Mouse (Mus musculus): Measurements from ENCODE around the gene Sim2.

The Sim2 gene

GRCm38 (mm10) chr16:94084711-94085602 lies at the start of gene Sim2:
Sim2 (plus strand) TSS chr16:94084931.
- peak; percentile 59 to 71 for DNase-seq

- DNase-seq: no peak
Measured at GRCm38 (mm10) chr16:94037280-94037679, 47.5 kb upstream of the Sim2 start.

- peak; percentile 70 to 74 for DNase-seq
Measured at GRCm38 (mm10) chr16:94038272-94038985, 46.3 kb upstream of the Sim2 start.

- DNase-seq: no peak
Measured at GRCm38 (mm10) chr16:94038986-94039341, 45.8 kb upstream of the Sim2 start.

GRCm38 (mm10) chr16:94040485-94040884 lies 44.2 kb upstream of the Sim2 start:
- peak in 1 of 2 experiments; percentile 27 for DNase-seq

- DNase-seq: peak; percentile 25 to 37
Measured at GRCm38 (mm10) chr16:94041065-94041712, 43.5 kb upstream of the Sim2 start.

DNA sequence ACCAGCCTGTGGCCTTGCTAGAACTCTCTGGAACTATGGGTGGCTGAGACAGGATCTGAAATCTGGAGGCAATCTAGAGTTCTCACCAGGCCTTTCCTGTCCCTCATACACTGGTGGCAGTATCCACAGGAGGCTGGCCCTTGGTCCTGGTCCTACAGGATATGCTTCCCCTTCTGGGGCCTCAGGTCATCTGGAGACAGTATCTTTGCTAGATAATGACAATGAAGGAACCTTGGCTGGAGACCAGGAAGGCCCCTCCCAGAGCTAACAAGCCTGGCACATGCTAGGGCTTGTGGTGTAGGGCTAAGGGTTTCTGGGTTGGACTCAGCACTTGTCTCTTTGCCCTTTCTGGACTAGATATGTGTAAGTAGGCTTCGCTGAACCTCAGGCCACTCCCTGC lies 40.9 kb upstream of the Sim2 start:
- no peak for DNase-seq

DNA sequence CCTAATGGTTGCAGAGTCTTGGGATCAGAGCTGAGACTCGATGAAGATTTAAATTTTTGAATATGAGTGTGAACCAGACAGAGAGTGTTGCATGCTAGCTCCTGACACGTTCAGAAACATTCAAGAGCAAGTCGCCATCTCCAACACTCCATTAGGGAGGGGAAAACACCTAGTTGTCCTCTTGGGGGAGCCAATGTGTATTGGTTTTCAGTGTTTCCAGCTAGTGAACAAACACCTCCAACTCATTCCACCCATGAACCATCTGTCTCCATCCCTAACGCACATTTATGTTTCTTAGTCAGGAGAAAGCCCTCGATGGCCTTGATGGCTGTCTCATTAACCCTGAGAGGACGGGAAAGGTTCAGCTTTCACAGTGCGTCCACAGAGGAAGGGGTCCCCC lies 39.7 kb upstream of the Sim2 start:
- no peak for DNase-seq

DNA sequence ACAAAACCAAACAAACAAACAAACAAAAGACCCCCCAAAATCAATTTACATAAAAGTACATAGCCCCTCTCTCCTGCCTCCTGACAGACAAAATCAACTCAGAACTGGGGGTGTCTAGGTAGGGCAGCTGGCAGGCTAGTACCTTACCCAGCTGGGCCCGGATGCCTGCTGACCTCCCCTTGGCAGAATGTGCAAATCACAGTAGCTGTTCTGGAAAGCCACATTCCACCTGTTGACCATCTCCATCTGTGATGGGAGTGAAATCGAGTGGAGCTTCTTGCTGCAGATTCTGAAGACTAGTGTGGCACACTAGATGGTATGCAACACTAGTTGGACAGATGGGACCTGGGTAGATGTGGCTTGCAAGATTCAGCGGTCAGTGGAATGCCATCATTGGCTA lies 34.4 kb upstream of the Sim2 start:
- no peak for DNase-seq

DNA sequence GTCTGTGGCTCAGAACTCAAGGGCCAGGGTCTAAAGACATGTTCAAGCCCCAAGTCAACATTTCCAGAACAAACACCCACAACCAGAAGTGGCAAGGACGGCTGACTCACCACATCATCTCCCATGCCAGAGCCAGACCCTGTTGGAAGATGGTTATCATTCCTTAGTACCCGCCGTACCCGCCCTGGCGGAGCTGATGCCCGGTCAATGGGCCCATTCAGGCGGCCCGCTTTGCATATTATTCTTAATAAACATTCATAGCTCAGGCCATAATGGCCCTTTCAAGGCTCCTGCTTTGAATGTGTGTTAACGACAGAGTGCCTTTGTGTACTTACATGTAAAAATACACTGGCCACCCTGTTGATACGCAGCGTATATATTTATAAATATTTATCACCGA lies 29.6 kb upstream of the Sim2 start:
- DNase-seq: no peak

DNA sequence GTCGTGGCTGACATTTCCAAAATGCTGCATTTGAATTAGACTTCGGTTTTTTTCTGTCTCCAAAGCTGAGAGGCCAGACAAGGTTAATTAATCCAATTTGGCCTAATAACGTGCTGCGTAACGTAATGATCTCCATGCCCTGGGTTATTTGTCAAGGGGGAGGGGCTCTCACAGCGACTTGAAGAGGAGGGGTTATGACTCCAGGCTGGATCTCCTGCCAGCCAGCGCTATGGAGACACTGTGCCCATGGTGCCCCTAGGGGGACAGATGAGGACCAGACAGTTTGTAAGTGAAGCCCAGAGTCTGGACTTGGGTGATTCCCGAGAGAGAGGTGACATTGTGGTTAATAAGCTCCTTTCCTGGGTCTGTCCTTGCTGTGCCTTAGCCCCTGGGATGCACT lies 29.2 kb upstream of the Sim2 start:
- DNase-seq: no peak

DNA sequence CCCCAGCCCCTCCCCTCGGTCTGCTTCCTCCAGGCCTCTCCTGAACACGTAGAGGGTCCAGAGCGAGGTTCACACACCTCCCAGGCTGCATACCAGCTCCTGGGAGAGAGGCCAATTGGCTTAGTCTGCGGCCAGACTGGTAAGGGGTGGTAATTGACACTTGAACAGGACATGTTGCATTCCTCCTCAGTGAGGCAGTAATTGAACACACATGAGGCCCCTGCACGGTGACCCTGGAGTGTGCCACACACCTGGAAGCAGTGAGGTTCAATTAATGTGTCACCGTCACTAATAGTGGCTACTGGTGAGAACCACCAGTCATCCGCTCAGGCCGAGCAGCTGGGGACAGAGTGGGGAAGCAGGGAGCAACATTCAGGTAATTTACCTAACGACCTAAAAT lies 24.9 kb upstream of the Sim2 start:
- peak in 1 of 2 experiments; percentile 32 for DNase-seq

GRCm38 (mm10) chr16:94064211-94064610 lies 20.5 kb upstream of the Sim2 start:
- DNase-seq: no peak

- DNase-seq: peak in 1 of 2 experiments; percentile 52
Measured at GRCm38 (mm10) chr16:94065728-94066674, 18.7 kb upstream of the Sim2 start.

DNA sequence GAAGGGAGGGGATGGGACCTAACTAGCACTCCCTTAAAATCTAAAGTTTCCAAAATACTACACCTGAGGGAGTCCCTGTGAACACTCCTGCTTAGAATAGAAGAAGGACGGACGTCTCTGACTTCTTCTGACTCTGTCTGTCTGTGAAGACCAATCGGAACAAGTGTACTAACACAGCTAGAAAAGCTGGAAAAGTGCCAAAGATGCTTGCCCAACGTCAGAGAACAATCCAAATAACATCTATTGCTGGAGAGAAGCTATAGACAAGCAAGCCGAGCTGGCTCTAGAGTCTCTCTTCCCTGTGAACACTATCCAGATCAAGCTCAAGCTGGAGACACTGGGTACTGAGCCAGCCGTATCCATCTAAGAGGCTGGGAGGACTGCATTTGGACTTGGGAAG lies 18.0 kb upstream of the Sim2 start:
- DNase-seq: no peak

DNA sequence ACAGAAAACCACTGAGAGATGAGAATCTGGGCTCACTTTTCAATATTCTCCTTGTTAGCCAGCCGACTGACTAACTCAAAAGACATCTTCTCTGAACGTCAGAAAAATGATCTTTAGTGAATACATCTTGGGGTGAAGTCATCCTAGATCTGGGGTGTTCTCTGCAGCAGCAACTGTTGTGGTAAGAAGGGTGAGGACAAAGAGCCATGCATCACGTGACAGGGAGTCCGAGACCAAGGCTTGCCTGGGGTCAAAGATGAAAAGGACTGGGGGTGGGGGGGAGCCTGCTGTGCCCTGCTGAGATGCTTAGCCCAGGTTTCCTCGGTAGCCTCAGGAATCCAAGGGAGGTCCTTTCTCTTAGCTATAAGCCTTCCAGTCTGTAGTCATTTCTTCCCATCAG lies 17.5 kb upstream of the Sim2 start:
- DNase-seq: no peak

DNA sequence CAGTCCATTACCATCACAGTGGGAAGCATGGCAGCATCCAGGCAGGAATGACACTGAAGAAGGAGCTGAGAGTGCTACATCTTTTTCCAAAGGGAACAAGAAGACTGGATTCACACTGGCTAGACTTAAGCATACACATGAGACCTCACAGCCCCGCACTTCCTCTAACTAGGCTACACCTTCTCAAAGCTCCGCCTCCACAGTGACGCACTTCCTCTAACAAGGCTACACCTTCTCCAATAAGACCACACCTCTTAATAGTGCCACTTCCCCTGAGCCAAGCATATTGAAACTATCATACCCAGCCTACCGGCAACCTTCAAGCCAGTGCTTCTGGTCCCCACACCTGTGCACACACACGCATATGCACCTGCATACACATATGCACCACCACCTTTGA lies 15.7 kb upstream of the Sim2 start:
- no peak for DNase-seq

GRCm38 (mm10) chr16:94070920-94071319 lies 13.8 kb upstream of the Sim2 start:
- DNase-seq: no peak

- DNase-seq: no peak
Measured at GRCm38 (mm10) chr16:94071468-94071867, 13.3 kb upstream of the Sim2 start.

GRCm38 (mm10) chr16:94075362-94076027 lies 9.2 kb upstream of the Sim2 start:
- DNase-seq: peak; percentile 63 to 69

DNA sequence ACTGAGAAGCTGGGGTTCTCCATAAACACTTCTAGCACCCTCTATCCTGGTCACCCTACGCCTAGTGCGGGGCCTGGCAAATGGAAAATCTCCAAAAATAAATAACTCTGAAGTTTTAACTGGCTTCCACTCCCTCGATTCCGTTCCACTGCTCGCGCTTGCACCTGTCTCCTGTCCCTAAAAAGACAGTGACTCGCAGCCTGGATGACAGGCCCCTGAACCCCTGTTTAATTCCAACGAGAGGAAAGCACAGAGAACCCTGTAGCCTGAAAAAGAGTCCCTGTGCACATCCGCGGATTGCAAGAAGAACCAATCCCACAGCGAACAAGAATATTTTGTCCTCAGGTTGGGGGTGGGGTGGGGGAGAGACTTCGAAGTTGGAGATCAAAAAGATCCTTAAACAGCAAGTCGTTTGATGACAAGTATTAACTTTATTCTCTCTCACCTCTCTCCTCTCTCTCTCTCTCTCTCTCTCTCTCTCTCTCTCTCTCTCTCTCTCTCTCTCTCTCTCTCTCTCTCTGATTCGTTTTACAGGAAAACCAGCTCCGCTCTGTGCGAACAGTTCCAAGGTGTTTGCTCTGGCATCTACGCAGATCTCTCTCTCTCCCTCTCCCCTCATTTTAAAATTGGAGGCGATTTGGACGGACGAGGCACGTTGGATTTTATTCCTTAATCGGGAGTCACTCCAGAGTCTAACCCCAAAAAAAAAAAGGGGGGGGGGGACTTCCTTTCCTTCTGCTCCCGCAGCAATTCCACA lies 6.2 kb upstream of the Sim2 start:
- peak; percentile 38 to 41 for DNase-seq

Measured in kidney, postnatal 4 days (tissue).